Mouse (Mus musculus): ENCODE data around the gene Grpr. TPM values are rescaled to one million over a fixed set of nuclear protein-coding genes. Genes with fewer than 3 reads are reported as not detected.

Gene Grpr
- not detected for total RNA-seq (2021)
- long read RNA-seq, experiment 1: 0 reads
- long read RNA-seq, experiment 2: 0 reads

DNA sequence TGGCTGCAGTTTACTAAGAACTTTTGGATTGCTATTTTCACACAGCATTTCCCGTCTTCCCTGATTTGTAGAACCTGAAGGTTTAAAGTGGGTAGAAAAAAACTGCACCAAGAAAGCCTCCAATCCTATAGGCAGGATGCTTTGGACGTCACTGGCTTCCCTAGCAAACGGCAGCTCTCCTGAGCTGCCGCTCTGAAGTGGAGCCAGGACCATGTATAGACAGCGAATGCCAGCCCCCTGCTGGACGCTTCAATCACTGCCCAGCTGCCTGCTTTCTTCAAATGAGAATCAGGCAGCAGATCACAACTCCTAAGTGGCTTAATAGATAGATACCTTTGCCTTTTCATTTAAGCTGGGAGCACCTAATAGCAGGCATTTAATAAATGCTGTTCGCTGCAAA is at the start of gene Grpr:
Grpr (minus strand) TSS at position 12 of the 400 bp plus-strand sequence.
- intact Hi-C loops (cut with DNase I; ENCODE audit: low total_unique reads): loop anchor here (5.0 kb wide), 1 partner anchor 1552 kb away; no protein-coding TSS in a partner anchor

DNA sequence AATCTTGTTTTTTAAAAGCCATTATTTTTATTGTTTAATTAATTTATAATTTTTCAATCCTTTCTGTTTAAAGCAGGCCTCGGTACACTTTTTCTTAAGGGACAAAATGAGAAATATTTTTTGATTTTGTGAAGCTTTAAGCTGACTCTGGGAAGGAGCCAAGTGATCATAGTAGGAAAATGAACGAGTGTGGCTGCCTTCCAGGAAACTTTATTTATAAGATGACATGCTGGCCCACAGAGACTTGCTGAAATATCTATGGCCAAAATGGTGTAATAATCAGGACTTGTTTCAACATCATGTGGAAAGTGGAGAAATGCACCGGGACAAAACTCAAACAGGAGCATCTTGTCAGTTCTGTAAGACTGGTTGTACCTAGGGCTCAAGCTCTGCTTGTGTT is 11.0 kb upstream of the Grpr start:
- intact Hi-C loops (cut with DNase I; ENCODE audit: low total_unique reads): no loop called here

More for the DNA sequence above, at the start of gene Grpr:
- peak; percentile 8 for DNase-seq

DNA sequence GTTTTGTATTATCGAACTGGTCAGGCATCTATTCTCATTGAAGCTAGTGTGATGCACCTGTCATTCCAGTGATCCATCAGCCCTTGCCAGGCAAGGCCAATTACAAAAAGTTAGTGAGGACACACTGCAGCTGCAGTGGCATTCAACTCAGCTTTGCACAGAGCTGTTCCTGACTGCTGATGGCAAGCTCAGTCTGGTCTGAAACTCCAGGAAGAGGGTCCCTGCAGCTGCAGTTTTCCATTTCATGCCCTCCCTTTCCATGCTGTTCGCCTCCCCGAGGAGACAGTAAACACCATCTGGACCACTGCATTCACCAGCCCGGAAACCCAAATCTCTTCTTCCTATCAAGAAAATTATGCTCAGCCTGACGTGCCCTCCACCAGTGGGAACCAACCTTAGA is 2.4 kb downstream of the Grpr start:
- intact Hi-C loops (cut with DNase I; ENCODE audit: low total_unique reads): no loop called here
- DNase-seq: no peak

More for the DNA sequence above, 11.0 kb upstream of the Grpr start:
- no peak for DNase-seq

DNA sequence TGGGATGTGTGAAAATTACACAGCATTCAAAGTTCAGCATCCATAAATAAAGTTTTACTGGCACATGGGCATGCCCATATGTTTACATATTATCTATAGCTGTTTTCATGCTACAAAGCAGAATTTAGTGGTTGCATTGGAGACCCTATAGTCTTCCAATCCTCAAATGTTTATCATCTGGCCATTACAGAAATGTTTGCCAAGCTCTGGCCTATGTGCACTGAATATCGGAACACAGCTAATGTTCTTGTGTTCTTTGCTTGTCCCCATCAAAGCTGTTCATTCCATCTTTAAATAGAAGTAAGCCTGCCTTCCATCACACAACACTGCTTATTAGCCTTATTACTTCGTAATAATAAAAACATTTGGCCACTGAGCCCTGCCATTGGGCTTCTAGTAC is 16.6 kb downstream of the Grpr start:
- DNase-seq: no peak
- intact Hi-C loops (cut with DNase I; ENCODE audit: low total_unique reads): no loop called here

DNA sequence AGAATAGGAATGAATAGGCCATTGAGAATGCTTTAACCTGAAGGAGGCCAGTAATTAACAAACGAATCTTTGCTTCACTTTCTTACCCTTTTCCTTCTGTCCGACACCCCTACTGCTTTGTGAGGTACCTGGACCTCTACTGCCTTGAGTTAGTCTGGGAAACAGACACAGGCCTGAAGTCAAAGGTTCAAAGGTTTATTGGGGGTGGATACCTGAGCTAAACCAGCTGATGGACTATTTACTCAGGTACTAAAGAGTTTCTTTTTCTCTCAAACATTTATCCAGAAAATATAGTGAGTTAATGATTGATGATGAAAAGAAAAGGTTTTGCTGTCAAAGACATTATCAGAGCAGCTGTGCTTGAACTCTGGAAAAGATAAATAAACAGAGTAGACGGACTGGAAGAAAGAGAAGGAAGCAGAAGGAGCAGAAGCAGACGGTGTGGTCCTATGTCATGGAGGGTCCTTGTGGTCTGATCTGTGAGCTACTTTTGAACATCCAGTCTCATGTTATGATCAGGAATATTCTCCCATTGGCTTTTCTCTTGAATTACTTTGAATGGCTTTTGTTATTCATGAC is 30.4 kb downstream of the Grpr start:
- intact Hi-C loops (cut with DNase I; ENCODE audit: low total_unique reads): no loop called here
- DNase-seq: no peak

DNA sequence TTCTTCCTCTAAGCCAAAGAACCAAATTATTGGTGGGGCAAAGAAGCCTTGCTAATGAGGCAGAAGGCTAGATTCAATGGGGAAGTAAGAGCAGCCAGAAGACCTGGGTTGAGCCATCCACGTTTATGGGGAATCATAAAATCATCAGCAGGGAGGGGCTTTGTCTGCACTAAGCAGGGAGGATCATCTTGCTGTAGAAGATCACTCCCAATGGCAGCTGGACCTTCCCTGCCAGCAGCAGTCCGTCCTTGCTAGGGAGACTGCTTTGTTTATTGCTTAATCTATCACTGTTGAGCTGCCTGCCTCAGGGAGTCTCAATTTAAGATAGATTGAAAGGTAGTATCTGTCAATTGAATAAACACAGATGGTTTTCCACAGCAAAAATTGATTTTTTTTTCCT is 37.7 kb downstream of the Grpr start:
- DNase-seq: no peak
- intact Hi-C loops (cut with DNase I; ENCODE audit: low total_unique reads): no loop called here

DNA sequence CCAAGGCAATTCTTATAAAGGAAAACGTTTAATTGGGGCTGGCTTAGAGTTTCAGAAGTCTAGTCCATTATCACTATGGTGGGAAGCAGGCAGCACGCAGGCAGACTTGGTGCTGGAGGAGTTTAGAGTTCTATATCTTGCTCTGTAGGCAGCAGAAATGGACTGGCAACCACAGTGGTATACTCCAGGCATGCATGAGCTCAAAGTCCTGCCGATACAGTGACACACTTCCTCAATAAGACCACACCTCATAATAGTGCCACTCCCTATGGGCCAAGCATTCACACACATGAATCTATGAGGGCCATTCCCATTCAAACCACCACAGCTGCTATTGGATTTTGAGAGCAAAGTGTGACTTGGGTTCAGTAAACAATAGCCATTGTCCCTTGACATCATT is 47.4 kb downstream of the Grpr start:
- no peak for DNase-seq
- intact Hi-C loops (cut with DNase I; ENCODE audit: low total_unique reads): no loop called here

Other genes with a start within 250 kb of the Grpr start
- gene Rnf138rt1, start 211.7 kb upstream of the Grpr start, total RNA-seq (2021): not detected